Mouse (Mus musculus): Measurements from ENCODE around the gene Ttc39a. TPM values are rescaled to one million over a fixed set of nuclear protein-coding genes. Genes with fewer than 3 reads are reported as not detected.

Ttc39a gene
- total RNA-seq, 2 experiments from 2014 or later: 2.6 to 5.1 TPM

Other genes starting within 250 kb of the Ttc39a start
- 40.5 and 45.0 TPM in 2 replicates for gene Osbpl9, start 204.4 kb upstream of the Ttc39a start, total RNA-seq (2014; fragmentation: Nextera tagmentation)
- 42.8 and 57.6 TPM in 2 replicates for gene Osbpl9, start 204.4 kb upstream of the Ttc39a start, total RNA-seq (2017)
- gene Calr4, start 172.1 kb upstream of the Ttc39a start, total RNA-seq (2014; fragmentation: Nextera tagmentation): 0.81 TPM in 1 of 2 replicates, not detected in the other
- not detected in 2 replicates for gene Calr4, start 172.1 kb upstream of the Ttc39a start, total RNA-seq (2017)
- gene Eps15, start 126.4 kb upstream of the Ttc39a start, total RNA-seq (2014; fragmentation: Nextera tagmentation): 149 and 169 TPM in 2 replicates
- 80.8 and 99.9 TPM in 2 replicates for gene Eps15, start 126.4 kb upstream of the Ttc39a start, total RNA-seq (2017)
- 12.0 and 14.0 TPM in 2 replicates for gene Rnf11, start 78.1 kb downstream of the Ttc39a start, total RNA-seq (2014; fragmentation: Nextera tagmentation)
- 19.0 and 27.8 TPM in 2 replicates for gene Rnf11, start 78.1 kb downstream of the Ttc39a start, total RNA-seq (2017)
- gene 4930522H14Rik, start 124.7 kb downstream of the Ttc39a start, total RNA-seq (2014; fragmentation: Nextera tagmentation): not detected in 2 replicates
- not detected in 2 replicates for gene 4930522H14Rik, start 124.7 kb downstream of the Ttc39a start, total RNA-seq (2017)

Measured in megakaryocyte-erythroid progenitor cell, adult 5-6 weeks (primary cell).